Mouse (Mus musculus) small intestine, adult 2 months (tissue): Measurements from ENCODE around the gene Becn1.

Experiments
- CTCF ChIP-seq: fragments of 200-500 bp; IDR thresholded peaks from 2 replicates; pipeline ENCODE4 v1.5.1; 2012; ENCODE audit warnings: low read depth, mild to moderate bottlenecking, control low read depth, inconsistent platforms, low read length, moderate library complexity, mixed read lengths; ENCODE audit not compliant: insufficient replicate concordance, insufficient read length; ENCODE audit errors: extremely low read depth
- POLR2A ChIP-seq: fragments of 200-500 bp; IDR thresholded peaks from 2 replicates; pipeline ENCODE4 v1.6.1; 2012; ENCODE audit warnings: low read depth, mild to moderate bottlenecking, control low read depth, inconsistent platforms, low read length, moderate library complexity

- TF ChIP-seq CTCF (0 out of 2 replicates have a peak, but pooled peaks have one; percentile 2), POLR2A (peak; percentile 62)
Measured at GRCm38 (mm10) chr11:101315665-101316500, 13.8 kb upstream of the Becn1 start, which contains the start of gene Psme3.
